Mouse (Mus musculus) liver, embryonic 14.5 days (tissue): Measurements from ENCODE around the gene Ccl5.

Experiments used
- CTCF ChIP-seq: IDR thresholded peaks from 2 replicates; pipeline ENCODE4 v1.5.1; 2016; ENCODE audit warnings: antibody characterized with exemption, low read depth, control low read depth
- EP300 ChIP-seq: IDR thresholded peaks from 2 replicates; pipeline ENCODE4 v1.6.1; 2016; ENCODE audit warnings: antibody characterized with exemption, low read depth

DNA sequence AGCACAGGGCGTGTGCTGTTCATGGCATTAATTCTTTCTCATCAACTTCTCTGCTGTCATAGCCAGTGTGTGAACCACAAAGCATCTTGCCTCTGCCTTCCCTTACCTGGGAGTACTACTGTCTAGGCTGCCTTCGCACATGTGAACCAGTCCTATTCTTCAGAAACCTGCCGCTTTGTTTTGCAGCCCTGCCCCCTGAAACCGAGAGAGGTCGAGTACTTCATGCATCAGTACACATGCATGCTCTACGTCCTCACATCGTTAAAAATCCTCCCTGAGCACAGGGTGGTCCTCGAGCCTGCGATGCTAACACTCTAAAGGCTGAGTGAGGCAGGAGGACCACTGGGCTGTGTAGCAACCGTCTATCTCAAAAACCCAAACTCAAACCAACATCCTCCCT lies 26.8 kb upstream of the Ccl5 start:
- no peak for TF ChIP-seq EP300
- no peak for TF ChIP-seq CTCF
